Mouse (Mus musculus): ENCODE results near the gene Rev1. TPM values are rescaled to one million over a fixed set of nuclear protein-coding genes. Genes with fewer than 3 reads are reported as not detected.

Rev1 gene
- polyA plus RNA-seq, 1 experiment from 2014 or later, result 43.5 TPM

DNA sequence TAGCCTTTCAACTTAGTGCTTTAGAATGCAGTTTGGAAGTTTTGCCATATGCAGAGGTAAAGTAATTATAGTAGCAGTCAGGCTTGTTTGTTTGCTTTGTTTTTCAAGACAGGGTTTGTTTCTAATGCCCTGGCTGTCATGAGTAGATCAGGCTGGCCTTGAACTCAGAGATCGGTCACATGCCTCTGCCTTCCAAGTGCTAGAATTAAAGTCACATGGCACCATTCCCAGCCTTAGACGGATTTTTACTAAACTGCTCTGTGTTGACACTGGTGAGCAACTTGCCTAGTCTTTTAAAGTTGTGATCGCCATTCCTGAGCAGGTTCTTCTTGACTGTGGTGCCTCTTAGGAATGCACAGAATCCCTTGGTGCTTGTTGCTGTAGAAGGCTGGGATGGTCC lies 122.9 kb downstream of the Rev1 start:
- H3K36me3 ChIP-seq, result no peaks in the 10 kb centered on the region
- WGBS, result 80% methylated on average over 3 of the region's 3 CpGs
- H3K27ac ChIP-seq, result no peak overlapping the region
- no peak overlapping the region for H3K4me3 ChIP-seq
- no peaks in the 10 kb centered on the region for H3K4me1 ChIP-seq (replicated peaks)
- no peak for ATAC-seq (ENCODE audit: low FRiP score)
- no peaks in the 10 kb centered on the region for H3K9me3 ChIP-seq
- no peak overlapping the region for H3K4me2 ChIP-seq
- H3K9ac ChIP-seq, result no peak overlapping the region
- no peaks in the 10 kb centered on the region for H3K27me3 ChIP-seq

DNA sequence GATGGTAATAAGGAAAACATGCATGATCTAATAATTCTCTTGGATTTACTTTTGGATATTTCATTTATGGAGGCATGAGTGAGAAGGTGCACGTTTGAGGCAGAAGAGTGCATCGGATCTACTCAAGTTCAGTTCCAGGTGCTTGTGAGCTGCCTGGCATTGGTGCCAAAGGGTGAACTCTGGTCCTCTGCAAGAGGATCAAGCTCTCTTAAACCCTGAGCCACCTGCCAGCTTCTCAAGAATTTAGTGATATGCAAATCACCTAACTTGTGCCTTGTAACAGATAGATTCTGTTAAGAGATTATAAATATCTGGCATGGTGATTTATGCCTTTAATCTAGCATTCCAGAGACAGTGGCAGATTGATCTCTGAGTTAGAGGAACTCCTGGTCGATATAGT lies 126.6 kb downstream of the Rev1 start:
- 95% methylated on average over 3 of the region's 3 CpGs for WGBS
- no peaks in the 10 kb centered on the region for H3K36me3 ChIP-seq

More for the DNA sequence above, 126.6 kb downstream of the Rev1 start:
- peaks cover 16% of the 10 kb centered on the region for H3K4me1 ChIP-seq (replicated peaks)
- H3K9me3 ChIP-seq, result no peaks in the 10 kb centered on the region
- no peak overlapping the region for H3K27ac ChIP-seq
- H3K27me3 ChIP-seq, result no peaks in the 10 kb centered on the region
- H3K4me2 ChIP-seq, result no peak overlapping the region
- no peak overlapping the region for H3K4me3 ChIP-seq
- ATAC-seq (ENCODE audit: low FRiP score), result no peak
- no peak overlapping the region for H3K9ac ChIP-seq

Other genes with a start within 250 kb of the Rev1 start
- 18.3 and 19.3 TPM in 2 replicates for gene Mitd1, start 239.4 kb downstream of the Rev1 start, polyA plus RNA-seq (2015; fragmentation: Nextera tagmentation; extraction: Ambion mirVana)
- 247 and 255 TPM in 2 replicates for gene Mrpl30, start 239.3 kb downstream of the Rev1 start, polyA plus RNA-seq (2015; fragmentation: Nextera tagmentation; extraction: Ambion mirVana)
- gene Lyg2, start 213.3 kb downstream of the Rev1 start, polyA plus RNA-seq (2015; fragmentation: Nextera tagmentation; extraction: Ambion mirVana), result not detected in 2 replicates
- gene Lyg1, start 172.0 kb downstream of the Rev1 start, polyA plus RNA-seq (2015; fragmentation: Nextera tagmentation; extraction: Ambion mirVana), result not detected in 2 replicates
- 166 and 180 TPM in 2 replicates for gene Txndc9, start 131.9 kb downstream of the Rev1 start, polyA plus RNA-seq (2015; fragmentation: Nextera tagmentation; extraction: Ambion mirVana)
- 27.9 and 28.4 TPM in 2 replicates for gene Eif5b, start 131.8 kb downstream of the Rev1 start, polyA plus RNA-seq (2015; fragmentation: Nextera tagmentation; extraction: Ambion mirVana)